Mouse (Mus musculus): ENCODE data around the gene Plagl2.
A peak's percentile ranks its signal among the peaks of the same experiment; 100 is the strongest.

The Plagl2 gene

GRCm38 (mm10) chr2:153187848-153188247 is 53.4 kb downstream of the Plagl2 start:
- no peak for DNase-seq

GRCm38 (mm10) chr2:153186176-153186591 is 55.0 kb downstream of the Plagl2 start:
- peak; percentile 12 to 39 for DNase-seq

- DNase-seq = no peak
Measured at GRCm38 (mm10) chr2:153179961-153180360, 61.3 kb downstream of the Plagl2 start.

- DNase-seq = no peak
Measured at GRCm38 (mm10) chr2:153179126-153179860, 61.9 kb downstream of the Plagl2 start.

Data from cerebellum, postnatal 14 days (tissue).